Mouse (Mus musculus) bone marrow, adult 2 months (tissue): ENCODE measurements around the gene Setmar.

Experiments used
- CTCF ChIP-seq: fragments of 200-500 bp; IDR thresholded peaks from 2 replicates; pipeline ENCODE4 v1.5.1; 2011; ENCODE audit warnings: low read length, control low read depth; ENCODE audit not compliant: control insufficient read depth, insufficient read depth
- POLR2A ChIP-seq: fragments of 200-500 bp; IDR thresholded peaks from 2 replicates; pipeline ENCODE4 v1.6.1; 2011; ENCODE audit warnings: low read depth, mild to moderate bottlenecking, control low read depth, low read length, borderline replicate concordance; ENCODE audit not compliant: control insufficient read depth

- no peak for TF ChIP-seq POLR2A
- no peak for TF ChIP-seq CTCF
Measured at GRCm38 (mm10) chr6:108091296-108091695, 26.5 kb downstream of the Setmar start.
